Mouse (Mus musculus): Measurements from ENCODE around the gene S1pr4.

S1pr4 gene

DNA sequence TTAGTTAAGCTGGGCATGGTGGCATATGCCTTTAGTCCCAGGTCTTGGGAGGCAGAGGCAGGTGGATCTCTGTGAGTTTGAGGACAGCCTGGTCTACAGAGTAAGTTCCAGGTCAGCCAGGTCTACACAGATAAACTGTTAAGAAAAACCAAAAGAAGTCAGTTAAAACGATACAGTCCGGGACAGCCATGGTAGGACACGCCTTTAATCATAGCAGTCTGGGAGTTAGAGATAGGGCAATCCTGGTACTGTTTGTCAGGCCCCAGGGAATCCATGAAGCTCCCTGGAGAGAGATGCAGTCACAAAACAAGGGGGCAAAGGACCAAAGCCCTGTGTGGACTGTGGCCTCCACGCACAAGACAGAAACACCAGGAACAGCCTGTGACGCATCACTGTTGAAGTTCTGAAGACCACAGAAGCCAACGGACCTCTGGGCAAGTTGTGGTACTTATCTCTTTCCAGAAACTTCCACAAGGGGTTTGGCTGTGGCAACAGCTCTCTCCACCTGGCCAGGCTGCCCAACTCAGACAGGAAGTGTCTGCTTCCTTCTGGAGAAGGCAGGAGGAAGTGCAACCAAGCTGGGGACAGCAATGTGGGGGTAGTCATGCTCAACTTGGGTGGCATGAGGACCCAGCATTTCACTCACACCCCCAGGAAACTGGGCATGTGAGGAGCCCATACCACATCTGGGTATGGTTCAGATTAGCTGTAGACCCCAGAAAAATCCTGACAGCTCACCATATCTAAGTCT lies 19.5 kb upstream of the S1pr4 start:
- no peak for DNase-seq (ENCODE audit: low spot score)

DNA sequence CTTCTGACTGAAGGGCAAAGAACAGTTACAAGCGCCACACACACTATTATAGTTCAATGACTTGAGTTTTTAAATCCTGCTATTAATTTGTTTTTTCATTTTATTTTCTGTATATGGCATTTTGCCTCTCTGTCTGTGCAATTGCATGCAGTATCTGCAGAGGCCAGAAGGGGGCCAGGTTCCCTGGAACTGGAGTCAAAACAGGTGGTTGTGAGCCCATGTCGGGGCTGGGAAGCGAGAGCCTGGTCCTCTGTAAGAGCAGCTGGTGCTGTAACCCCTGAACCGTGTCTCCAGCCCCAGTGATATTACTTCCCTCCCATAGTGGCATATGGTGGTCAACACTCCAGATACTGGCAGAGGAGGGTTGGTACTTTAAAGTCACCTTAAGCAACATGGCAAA lies 18.6 kb upstream of the S1pr4 start:
- DNase-seq (ENCODE audit: low spot score), result no peak

DNA sequence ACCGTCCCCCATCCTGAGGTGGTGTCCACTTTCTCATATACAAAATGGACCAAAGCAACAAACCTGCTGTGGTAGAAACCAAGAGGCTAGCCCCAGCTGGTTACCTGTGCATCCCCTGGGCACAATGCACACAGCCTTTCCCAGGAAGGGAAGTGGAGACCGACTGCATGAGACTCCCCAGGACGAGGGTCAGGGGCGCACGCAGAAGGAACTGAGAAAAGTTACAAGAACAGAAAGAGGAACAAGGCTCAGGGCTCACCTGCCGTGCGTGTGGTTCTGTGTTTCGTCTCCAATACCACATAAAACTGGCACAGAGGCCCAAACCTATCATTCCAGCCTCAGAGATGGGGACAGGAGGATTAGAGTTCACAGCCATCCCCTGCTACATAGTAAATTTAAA lies 17.3 kb upstream of the S1pr4 start:
- DNase-seq (ENCODE audit: low spot score), result no peak

DNA sequence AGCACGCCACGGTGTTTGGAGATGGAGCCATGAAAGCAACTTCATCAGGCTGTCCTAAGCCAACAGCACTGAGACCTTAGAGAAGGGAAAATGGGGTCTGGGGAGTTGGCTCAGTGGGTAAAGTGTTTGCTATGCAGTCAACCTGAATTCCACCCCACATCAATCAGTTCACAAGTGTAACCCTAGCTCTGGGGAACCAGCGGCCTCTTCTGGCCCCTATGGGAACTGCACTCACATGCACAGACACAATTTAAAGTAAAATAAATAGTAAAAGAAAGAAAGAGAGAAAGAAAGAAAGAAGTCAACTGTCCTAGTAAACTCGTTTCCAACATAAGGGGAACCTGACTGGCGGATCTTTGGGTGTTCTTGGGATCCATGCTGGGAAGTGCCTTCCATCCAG lies 13.9 kb upstream of the S1pr4 start:
- no peak for DNase-seq (ENCODE audit: low spot score)

DNA sequence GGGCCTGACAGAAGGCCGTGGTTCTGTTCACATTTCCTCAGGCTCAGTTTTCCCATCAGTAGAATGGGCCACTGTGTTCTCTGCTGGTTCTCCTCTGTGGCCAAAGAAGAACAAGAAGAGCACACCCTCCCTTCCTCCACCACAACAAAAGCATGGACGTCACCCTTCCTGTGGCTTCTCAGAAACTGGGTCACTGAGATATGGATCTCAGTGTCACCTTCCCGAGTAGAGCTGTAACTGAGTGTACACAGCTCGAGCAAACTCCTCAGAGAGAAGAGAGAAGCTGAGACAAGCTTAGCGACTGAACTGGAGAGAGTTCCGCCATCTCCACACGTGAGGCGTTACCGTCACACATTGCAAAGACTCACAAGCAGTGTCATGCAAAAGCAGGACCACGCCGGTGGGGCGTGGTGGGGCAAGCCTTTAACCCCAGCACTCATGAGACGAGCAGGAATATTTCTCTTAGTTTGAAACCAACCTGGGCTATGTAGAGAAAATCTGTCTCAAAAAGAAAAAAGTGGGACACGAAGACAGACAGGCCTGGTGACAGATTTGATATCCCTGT lies 10.4 kb upstream of the S1pr4 start:
- DNase-seq (ENCODE audit: low spot score), result no peak

DNA sequence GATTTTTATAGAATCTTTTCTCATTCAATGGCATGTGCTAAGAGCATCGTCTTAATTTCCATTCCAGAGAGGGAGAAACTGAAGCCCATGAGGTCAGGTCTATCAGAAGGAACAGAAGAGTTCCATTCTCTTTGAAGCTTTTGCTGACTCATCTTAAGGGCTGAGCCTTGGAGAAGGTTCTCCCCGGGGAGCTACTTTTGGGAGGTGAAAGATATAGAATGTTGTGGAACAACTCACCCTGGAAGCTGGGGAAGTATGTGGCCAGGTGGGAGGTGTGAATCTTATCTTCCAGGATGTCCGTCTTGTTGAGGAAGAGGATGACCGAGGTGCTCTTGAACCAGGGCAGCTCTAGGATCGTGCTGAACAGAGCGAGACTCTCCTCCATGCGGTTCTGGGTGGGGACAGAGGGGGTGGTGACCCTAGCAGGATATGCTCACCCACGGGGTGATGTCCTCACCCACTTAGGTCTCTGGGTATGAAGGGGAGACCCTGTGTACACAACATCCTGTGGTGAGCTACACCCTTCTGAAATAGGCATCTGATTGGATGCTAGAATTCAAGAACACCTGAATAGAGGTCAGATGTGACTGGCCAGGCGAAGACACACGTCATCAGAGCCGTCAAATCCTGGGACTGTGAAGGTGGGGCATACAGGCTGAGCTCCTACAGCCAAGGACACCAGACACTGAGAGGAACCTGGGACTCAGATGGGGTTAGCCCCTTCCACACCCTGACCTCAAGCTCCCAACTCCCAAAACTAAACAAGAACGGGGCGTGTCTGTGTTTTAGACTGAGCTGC lies 8.0 kb upstream of the S1pr4 start:
- no peak for DNase-seq (ENCODE audit: low spot score)

DNA sequence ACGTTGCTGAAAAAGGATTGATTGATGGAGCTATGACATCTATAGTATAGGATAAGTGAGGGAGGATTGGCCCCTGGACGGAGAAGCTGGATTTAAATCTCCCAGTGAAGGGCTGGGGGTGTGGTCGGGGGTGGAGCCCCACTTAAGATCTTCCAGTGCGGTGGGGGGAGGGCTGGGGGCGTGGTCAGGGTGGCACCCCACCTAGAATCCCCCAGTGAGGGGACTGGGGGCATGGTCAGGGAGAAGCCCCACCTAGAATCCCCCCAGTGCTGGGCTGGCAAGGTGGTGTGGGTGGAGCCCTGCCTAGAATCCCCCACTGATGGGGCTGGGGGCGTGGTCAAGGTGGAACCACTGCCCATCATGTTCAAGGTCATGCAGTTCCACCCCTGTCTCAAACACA lies 7.2 kb upstream of the S1pr4 start:
- no peak for DNase-seq (ENCODE audit: low spot score)

DNA sequence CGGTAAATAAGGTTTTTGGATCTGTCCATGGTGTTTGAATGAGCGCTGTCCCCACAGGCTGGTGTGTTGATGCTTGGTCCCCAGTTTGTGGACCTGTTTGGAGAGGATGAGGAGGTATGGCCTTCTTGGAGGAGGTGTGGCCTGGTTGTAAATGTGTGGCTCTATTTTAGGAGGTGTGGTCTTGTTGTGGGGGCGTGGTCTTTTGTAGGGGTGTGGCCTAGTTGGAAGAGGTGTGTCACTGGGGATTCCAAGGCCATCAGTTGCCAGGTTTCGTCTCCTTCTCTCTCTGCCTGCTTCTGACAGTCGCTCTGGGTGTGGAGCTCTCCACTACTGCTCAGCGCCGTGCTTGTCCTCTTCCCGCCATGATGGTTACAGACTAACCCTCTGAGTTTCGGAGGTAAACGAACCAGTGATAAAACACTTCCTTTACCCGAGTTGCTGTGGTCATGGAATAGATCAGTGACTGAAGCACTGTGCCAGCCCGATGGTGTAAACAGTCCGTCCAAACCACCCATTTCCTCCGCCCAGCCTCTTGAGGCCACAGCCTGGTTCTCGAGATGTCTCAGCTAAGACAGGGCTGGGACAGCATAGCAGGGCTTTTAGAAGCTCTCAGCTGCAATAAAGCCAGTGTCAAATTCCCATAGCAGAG lies 5.2 kb upstream of the S1pr4 start:
- DNase-seq (ENCODE audit: low spot score), result no peak

DNA sequence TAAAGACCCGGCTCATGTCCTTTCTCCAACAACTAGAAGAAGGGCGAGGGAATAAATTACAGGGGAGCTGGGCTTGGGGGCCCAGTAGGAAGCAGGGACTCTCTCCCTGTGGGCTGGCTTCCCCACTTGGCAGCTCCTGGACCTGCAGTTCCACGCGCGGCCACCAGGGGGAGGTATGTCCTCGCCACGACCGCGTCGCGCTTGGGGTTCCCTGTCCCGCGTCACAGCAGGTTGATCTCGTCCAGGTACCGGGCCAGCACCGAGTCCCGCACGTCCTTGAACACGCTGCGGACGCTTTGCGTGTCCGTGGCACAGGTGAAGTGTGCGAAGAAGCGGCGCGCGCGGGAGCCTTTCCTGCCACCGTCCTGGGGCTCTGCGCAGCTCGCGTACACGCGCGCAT lies 2.7 kb upstream of the S1pr4 start:
- peak; percentile 72 for DNase-seq (ENCODE audit: low spot score)

DNA sequence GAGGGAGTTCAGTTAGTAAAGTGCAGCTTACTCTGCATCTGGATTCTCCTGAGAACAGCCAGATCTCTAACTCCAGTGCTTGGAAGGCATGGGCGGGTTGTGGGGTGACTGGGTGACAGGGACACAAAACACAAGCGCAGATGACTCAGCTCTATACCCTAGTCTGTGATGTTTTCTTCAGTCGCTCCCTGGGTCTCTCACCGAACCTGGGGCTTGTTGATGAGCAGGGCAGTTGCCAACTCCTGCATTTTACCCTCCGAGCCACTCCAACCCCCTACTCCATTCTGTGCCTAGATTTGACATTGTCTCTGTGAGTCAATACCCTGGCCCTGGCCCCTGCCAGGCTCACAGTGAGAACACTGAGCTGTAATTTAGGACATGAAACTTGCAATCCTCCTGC lies 1.9 kb upstream of the S1pr4 start:
- no peak for DNase-seq (ENCODE audit: low spot score)

DNA sequence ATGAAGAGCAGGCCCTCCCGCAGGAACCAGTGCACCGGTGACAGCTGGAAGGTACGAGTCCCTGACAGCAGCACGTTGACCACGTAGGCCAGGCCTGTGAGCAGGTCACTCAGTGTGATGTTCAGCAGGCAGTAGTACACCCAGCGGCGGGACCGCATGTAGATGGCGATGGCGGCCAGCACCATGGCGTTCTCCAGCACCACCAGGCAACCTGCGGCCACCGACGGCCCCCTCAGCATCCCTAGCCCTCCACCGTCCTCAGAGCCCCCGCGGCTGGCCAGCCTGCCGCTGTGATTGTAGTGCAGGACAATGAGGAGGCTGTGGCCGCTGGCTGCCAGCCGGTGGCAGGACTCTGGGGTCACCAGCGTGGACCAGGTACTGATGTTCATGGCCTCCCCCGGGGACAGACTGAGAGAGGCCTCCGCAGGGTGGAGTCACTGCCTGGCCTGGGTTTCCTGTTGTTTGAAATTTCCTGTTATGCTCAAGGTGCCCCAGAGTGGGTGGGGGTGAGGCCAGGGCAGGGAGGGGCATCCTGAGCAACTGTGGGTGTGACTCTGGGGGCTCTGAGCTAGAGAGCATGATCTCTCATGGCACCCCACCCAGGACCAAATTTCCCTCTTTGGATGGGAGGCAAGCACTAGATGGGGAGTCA lies 556 bp downstream of the S1pr4 start:
- no peak for DNase-seq (ENCODE audit: low spot score)

DNA sequence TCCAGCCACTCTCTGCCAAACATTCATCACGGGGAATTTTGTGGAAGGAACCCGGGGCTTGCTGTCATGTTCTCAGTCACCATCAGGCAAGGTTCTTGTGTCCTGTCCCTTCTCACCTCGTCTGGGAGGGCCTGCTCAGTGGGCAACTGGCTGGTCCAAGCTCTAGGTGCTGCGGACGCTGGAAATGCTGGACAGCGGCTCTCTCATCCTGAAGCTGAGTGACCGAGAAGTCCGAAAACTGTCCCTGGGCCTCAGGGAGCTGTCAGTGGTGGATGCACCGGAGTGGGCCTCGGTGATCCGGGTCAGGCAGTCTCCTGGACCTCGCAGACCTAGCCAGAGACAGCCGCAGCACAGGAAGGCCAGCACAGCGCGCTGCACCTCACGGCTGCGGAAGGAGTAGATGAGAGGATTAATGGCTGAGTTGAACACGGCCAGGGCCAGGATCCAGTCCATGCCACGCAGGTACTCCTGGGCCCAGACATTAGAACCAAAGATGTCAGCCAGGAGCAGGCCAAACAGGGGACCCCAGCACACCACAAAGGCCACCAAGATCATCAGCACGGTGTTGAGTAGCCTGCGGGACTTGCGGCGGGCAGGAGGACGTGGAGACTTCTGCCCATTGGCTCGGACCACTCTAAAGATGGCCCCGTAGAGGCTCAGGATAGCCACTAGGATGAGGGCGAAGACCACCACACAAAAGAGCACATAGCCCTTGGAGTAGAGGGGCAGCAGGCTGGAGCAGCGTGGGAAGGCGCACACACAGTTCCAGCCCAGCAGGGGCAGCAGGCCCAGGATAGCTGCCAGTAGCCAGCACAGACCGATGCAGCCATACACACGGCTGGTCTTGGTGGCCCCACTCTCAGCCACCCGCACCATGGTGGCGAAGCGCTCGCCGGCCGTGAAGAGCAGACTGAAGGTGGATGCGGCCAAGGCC lies 1.3 kb downstream of the S1pr4 start:
- DNase-seq (ENCODE audit: low spot score), result no peak

DNA sequence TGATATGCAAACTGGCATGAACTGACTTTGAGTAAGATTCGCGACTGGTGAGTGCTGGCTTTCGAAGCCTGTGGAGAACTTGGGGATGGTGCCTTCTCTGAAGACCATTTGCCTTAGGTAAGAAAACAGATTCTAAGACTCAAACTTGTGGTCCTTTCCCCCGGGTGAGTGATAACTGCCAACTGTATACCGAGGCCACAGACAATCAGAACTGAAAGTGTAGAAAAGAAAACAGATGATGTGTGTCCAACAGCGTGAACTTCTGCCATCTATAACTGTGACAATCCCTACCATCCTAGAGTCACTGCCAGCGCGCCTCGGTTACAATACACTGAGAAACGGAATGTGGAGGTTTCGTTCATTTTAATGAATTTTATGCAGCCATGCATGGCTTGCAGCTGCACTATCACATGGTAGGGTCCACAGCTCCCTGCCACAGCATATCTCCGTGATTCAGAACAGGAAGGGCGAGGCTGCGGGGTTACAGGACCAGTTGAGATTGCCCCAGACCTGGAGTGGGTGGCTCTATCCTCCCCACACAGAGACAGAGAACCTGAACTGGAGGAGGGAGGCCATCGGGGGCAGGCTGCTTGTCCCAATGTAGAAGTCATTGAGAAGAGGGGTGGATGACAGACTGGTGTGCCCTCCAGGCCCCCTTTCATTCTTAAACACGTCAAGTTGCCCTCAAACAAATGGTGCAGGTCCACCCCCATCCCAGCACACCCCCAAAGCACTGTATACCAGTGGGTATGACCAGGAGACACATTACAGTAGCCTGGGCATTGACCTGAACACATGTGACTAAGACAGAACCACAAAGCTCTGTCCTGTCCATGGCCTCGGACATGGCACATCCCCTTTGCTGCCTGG lies 2.3 kb downstream of the S1pr4 start:
- no peak for DNase-seq (ENCODE audit: low spot score)

DNA sequence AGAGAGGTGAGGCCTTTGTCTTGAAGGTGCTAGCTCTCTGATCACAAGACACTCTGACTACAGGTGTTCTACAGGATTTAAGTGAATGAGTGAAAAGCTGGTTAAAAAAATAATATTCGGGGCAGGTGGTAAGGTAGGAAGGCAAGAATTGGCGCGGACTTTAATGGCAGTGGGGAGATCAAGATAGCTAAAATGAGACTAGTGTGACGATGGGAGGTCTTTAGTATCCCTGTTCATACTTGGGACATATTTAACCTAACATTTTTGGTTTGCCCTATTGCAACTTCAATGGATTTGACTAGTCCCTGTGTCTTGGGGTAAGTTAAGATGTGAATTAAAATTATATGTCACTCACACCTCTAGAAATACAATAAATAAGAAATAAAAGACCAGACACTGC lies 3.0 kb downstream of the S1pr4 start:
- DNase-seq (ENCODE audit: low spot score), result no peak

DNA sequence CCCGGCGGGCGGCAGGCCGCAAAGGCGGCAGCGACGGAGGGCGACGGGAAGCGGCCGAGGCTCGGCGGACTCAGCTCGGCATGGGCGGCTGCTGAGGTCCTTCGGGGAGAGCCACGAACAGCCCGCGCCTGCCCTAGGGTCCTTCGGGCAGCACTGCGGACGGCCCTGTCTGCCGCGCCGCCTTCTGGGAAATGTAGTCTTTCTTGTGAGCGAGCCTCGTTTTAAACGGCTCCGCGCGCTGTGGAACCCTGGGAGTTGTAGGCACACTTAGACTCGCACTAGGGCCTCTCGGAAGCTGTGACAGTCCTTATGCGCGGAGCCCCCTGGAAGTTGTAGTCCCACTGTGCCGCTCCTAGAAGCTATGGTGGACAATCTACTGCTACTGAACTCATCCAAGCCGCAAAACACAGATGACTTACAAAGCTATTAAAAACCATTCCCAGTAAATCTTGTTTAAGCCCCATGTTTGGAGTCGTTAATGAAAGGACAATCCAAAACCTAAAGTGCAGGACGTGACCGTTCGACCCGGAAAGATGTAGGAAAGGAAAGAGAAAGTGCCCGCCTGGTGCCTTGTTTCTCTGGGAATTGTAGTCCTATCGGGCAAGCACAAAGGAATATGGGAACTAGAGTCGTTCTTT lies 3.5 kb downstream of the S1pr4 start, which contains the start of gene Ncln:
Gene Ncln, minus strand, starts transcription at position 129 of the 638 bp plus-strand sequence.
- peak; percentile 97 for DNase-seq (ENCODE audit: low spot score)

DNA sequence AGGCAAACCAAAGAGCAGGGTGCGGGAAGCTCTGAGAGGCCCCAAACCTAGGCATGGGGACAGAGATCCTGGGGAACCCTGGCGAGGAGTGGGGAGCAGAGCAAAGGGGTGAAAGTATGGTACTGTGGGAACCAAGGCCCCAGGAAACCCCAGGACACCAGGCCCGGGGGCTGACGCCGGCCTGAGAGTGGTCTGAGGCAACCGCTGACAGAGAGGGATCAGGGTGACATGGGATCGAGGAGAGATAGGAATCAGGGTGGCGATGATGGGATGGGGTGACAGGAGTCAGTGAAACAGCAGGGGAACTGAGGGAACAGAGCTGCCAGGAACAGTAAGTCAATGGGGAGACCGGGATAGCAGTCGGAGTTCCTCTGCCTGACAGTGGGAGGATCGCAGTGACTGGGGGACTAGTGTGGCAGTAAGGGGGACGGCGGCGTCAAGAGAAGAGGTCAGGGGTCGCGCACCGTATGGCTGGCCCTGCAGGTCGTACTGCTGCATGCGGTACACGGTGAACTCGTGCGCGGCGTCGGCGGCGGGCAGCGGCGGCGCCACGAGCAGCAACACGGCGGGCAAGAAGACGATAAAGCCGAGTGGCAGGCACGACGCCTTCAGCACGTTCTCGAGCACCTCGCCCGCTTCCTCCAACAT lies 4.2 kb downstream of the S1pr4 start:
- DNase-seq (ENCODE audit: low spot score), result no peak

DNA sequence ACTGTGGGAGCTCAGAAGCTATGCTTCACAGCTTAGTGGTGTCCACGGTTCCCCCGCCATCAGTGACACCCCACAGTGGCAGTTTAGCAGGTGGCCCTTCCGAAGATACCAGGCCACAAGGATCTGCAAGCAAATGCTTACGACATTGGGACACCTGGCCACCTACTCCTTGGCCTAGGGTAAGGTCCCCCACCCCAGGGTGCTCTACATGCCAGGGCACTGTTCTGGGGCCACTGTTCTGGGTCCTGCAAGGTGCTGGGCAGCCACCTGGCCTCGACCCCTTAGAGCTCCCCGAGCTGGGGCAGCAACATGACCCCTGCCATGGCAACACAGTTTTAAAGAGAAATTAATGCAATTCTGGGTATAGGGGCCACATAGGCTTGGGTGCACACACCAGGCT lies 4.8 kb downstream of the S1pr4 start:
- DNase-seq (ENCODE audit: low spot score), result no peak

DNA sequence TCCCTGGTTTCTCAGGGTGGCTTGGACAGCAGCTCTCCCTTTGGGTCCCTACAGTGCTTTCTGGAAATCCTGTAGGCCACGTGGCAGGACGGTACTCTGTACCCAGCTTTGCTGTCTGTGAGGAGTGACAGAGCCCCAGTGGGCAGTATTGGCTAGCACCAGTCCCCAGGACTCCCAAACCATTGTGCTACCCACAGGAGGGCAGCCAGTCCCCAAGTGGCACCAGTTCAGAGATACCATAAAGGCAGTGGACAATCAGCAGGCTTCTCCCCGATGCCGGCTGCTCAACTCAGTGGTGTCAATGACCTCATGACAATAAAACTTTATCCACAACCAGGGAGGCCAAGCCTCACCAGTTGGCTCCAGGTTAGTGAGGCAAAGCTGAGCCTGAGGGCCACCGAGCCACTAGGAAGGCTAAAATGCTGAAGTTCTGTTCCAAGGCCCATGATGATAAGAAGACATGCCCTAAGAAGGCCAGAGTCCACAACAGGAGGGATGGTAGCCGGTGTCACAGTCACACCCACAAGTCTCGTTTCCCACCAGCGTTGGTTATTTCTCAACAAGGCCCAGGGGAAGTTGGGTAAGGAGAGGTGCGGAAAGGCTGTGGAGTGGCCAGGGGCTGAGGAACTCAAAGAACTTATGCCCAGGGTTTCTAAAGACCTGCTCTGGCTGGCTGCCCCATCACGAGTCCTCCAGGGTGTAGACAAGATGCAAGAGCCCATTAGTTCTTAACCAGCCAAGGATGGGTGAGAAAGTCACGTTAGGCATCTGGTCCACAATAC lies 5.5 kb downstream of the S1pr4 start:
- DNase-seq (ENCODE audit: low spot score), result no peak

All from left cerebral cortex, adult 11 months (tissue).